Mouse (Mus musculus) liver, embryonic 14.5 days (tissue): ENCODE results near the gene Ankdd1b. TPM values are rescaled to one million over a fixed set of nuclear protein-coding genes. Genes with fewer than 3 reads are reported as not detected.

ENCODE experiments used
- ATAC-seq: fragments of 200-750 bp; cut with Nextera tagmentation; 2 replicates; pipeline ENCODE4 v1.8.0; 2017; ENCODE audit warnings: moderate number of reproducible peaks, mild to moderate bottlenecking, moderate library complexity; ENCODE audit not compliant: insufficient read depth
- DNase-seq, 3 experiments: peaks; one replicate each; pipeline ENCODE4 v3.0.0-alpha.2; 2012 to 2013; ENCODE audit warnings: low read depth in 3 of 3, low spot score in 3 of 3
- H3K27ac ChIP-seq: fragments of 300-500 bp; sonication (generic); 2 replicates; pipeline ENCODE4 v1.5.1; 2014; ENCODE audit warnings: moderate library complexity, mild to moderate bottlenecking, control low read depth, inconsistent platforms
- H3K27me3 ChIP-seq: fragments of 300-500 bp; sonication (generic); 2 replicates; pipeline ENCODE4 v1.6.1; 2014; ENCODE audit warnings: mild to moderate bottlenecking, low read length, moderate library complexity; ENCODE audit not compliant: control insufficient read depth, insufficient read depth
- H3K36me3 ChIP-seq: fragments of 300-500 bp; sonication (generic); replicated peaks from 2 replicates; pipeline ENCODE4 v1.6.1; 2014; ENCODE audit warnings: low read depth; ENCODE audit not compliant: control insufficient read depth, insufficient read depth
- H3K4me1 ChIP-seq, 2 experiments: fragments of 200-500 bp in 1 of 2; fragments of 300-500 bp in 1 of 2; sonication (generic) in 1 of 2; replicated peaks; 2 replicates each; pipeline ENCODE4 v1.6.1; 2012 to 2014; ENCODE audit warnings: antibody characterized with exemption in 1 of 2, inconsistent platforms in 1 of 2, low read length in 1 of 2; ENCODE audit not compliant: control insufficient read depth in 2 of 2, insufficient read depth in 2 of 2
- H3K4me2 ChIP-seq: fragments of 300-500 bp; sonication (generic); 2 replicates; pipeline ENCODE4 v1.6.1; 2014; ENCODE audit warnings: low read depth, mild to moderate bottlenecking, control low read depth, moderate library complexity
- H3K4me3 ChIP-seq, 2 experiments: fragments of 200-500 bp in 1 of 2; fragments of 300-500 bp in 1 of 2; sonication (generic) in 1 of 2; 2 replicates each; pipeline ENCODE4 v1.5.1; 2012 to 2014; ENCODE audit warnings: low read depth in 2 of 2, low read length in 2 of 2, mild to moderate bottlenecking in 2 of 2, control low read depth in 1 of 2, inconsistent platforms in 1 of 2, moderate library complexity in 1 of 2; ENCODE audit not compliant: insufficient read depth in 1 of 2
- H3K9ac ChIP-seq: fragments of 300-500 bp; sonication (generic); replicated peaks from 2 replicates; pipeline ENCODE4 v1.6.1; 2014; ENCODE audit warnings: mild to moderate bottlenecking, control low read depth, moderate library complexity
- H3K9me3 ChIP-seq: fragments of 300-500 bp; sonication (generic); 2 replicates; pipeline ENCODE4 v1.6.1; 2016; ENCODE audit warnings: low read length, mixed read lengths; ENCODE audit not compliant: control insufficient read depth
- CTCF ChIP-seq: IDR thresholded peaks from 2 replicates; pipeline ENCODE4 v1.5.1; 2016; ENCODE audit warnings: antibody characterized with exemption, low read depth, control low read depth
- EP300 ChIP-seq: IDR thresholded peaks from 2 replicates; pipeline ENCODE4 v1.6.1; 2016; ENCODE audit warnings: antibody characterized with exemption, low read depth
- WGBS: fragments of 180-500 bp; shearing (Covaris S2); extraction: QIAGEN DNeasy Blood & Tissue Kit; methylation state at CpG from one replicate; pipeline ENCODE4 v1.1.7; 2014; ENCODE audit not compliant: insufficient replicate concordance; 5-methylcytosine and 5-hydroxymethylcytosine counted together
- polyA plus RNA-seq, 2 experiments: library from polyadenylated mRNA; depleted of rRNA in 1 of 2; stranded (reverse) in 1 of 2; unstranded in 1 of 2; fragments of >200 nt; fragmentation: Nextera tagmentation in 1 of 2; extraction: Ambion mirVana in 1 of 2; gene quantifications; 2 replicates each; pipeline versions ENCODE4 v1.2.1 to v1.2.3; 2012 to 2014

Gene Ankdd1b
- polyA plus RNA-seq, 2 experiments, result 0.02 to 0.13 TPM

DNA sequence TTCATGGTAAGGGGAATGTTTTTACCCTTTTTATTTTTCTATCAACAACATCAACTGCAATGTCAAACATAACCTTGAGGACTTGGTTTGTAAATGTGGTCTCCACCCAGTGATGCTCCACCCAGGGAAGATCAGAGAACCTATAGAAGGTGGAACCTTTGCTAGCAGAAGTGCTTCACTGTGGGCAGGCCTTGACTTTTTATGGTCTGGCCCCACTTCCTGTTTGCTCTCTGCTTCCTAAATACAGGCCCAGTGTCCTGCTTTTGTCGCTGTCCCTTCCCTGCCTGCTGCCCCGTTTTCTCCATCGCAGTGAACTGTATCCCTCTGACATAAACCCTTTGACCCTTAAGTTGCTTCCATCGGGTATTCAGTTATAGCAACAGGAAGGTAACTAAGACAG is 93.1 kb downstream of the Ankdd1b start:
- no peak overlapping the region for H3K27ac ChIP-seq
- H3K4me3 ChIP-seq, result no peak overlapping the region
- TF ChIP-seq CTCF (no peak), EP300 (no peak)
- H3K9me3 ChIP-seq, result no peaks in the 10 kb centered on the region
- no peak for DNase-seq
- H3K36me3 ChIP-seq, result no peaks in the 10 kb centered on the region
- no peak for ATAC-seq
- H3K4me2 ChIP-seq, result no peak overlapping the region
- no peaks in the 10 kb centered on the region for H3K4me1 ChIP-seq
- WGBS, result 21% methylated on average over 4 of the region's 4 CpGs
- H3K27me3 ChIP-seq, result no peaks in the 10 kb centered on the region; the same call in 1 of the 2 replicates
- H3K9ac ChIP-seq, result no peak overlapping the region

DNA sequence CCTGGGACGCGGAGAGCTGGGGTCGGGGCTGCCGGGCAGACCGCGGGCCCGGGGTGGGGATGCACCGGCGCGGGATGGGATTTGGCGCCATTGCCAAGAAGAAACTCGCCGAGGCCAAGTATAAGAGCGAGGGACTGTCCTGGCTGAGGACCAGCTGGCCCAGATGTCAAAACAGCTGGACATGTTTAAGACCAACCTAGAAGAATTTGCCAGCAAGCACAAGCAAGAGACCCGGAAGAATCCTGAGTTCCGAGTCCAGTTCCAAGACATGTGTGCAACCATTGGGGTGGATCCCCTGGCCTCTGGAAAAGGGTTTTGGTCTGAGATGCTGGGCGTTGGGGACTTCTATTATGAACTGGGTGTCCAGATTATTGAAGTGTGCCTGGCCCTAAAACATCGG is 94.1 kb downstream of the Ankdd1b start:
- 83% methylated on average over 18 of the region's 18 CpGs for WGBS
- H3K27ac ChIP-seq, result no peak overlapping the region
- DNase-seq (no peak), ATAC-seq (no peak)
- H3K9me3 ChIP-seq, result no peaks in the 10 kb centered on the region
- no peaks in the 10 kb centered on the region for H3K4me1 ChIP-seq
- H3K4me3 ChIP-seq, result no peak overlapping the region
- no peak for TF ChIP-seq CTCF
- no peak for TF ChIP-seq EP300
- no peak overlapping the region for H3K4me2 ChIP-seq
- no peaks in the 10 kb centered on the region for H3K36me3 ChIP-seq
- no peak overlapping the region for H3K9ac ChIP-seq
- H3K27me3 ChIP-seq, result no peaks in the 10 kb centered on the region; the same call in 1 of the 2 replicates

DNA sequence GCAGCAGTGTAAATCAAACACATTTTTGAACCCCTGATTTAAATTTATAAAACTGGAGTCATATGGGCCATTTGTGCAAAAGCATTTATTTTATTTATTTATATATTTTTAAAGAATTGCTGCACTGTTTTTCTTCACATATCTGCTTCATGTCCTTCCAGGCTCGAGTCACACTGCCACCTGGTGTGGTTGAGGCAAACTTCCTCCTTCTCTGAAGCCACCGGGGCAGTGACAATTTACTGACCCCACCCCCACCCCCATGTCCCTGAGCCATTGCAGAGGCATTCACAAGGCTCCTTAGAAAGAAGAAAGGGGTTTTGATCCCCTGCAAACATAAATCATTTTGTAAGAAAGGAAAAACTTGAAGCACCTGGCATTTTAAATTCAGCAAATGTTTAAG is 95.5 kb downstream of the Ankdd1b start:
- Histone ChIP-seq H3K4me1 (no peaks in the 10 kb centered on the region), H3K9ac (no peak overlapping the region), H3K27ac (no peak overlapping the region), H3K36me3 (no peaks in the 10 kb centered on the region), H3K27me3 (no peaks in the 10 kb centered on the region; the same call in 1 of the 2 replicates), H3K4me2 (no peak overlapping the region), H3K4me3 (no peak overlapping the region), H3K9me3 (no peaks in the 10 kb centered on the region)
- TF ChIP-seq EP300 (no peak), CTCF (no peak)
- ATAC-seq (no peak), DNase-seq (no peak)
- WGBS, result 0% methylated on average over 2 of the region's 2 CpGs

Other genes with a start within 250 kb of the Ankdd1b start
- gene Poc5, start 82.9 kb downstream of the Ankdd1b start, polyA plus RNA-seq (2012; rRNA removed), result 2.2 and 4.0 TPM in 2 replicates
- 5.4 and 7.7 TPM in 2 replicates for gene Poc5, start 82.9 kb downstream of the Ankdd1b start, polyA plus RNA-seq (2014; fragmentation: Nextera tagmentation; extraction: Ambion mirVana)
- gene Gm17622, start 19.5 kb upstream of the Ankdd1b start, polyA plus RNA-seq (2012; rRNA removed), result not detected in 2 replicates
- gene Gm17622, start 19.5 kb upstream of the Ankdd1b start, polyA plus RNA-seq (2014; fragmentation: Nextera tagmentation; extraction: Ambion mirVana), result not detected in 2 replicates
- gene Polk, start 71.4 kb upstream of the Ankdd1b start, polyA plus RNA-seq (2012; rRNA removed), result 1.6 and 2.7 TPM in 2 replicates
- 3.3 and 3.5 TPM in 2 replicates for gene Polk, start 71.4 kb upstream of the Ankdd1b start, polyA plus RNA-seq (2014; fragmentation: Nextera tagmentation; extraction: Ambion mirVana)
- gene Col4a3bp, start 71.4 kb upstream of the Ankdd1b start, polyA plus RNA-seq (2012; rRNA removed), result 4.0 and 5.7 TPM in 2 replicates
- 3.3 and 4.5 TPM in 2 replicates for gene Col4a3bp, start 71.4 kb upstream of the Ankdd1b start, polyA plus RNA-seq (2014; fragmentation: Nextera tagmentation; extraction: Ambion mirVana)
- gene Hmgcr, start 199.7 kb upstream of the Ankdd1b start, polyA plus RNA-seq (2012; rRNA removed), result 26.7 and 36.8 TPM in 2 replicates
- 80.0 and 85.9 TPM in 2 replicates for gene Hmgcr, start 199.7 kb upstream of the Ankdd1b start, polyA plus RNA-seq (2014; fragmentation: Nextera tagmentation; extraction: Ambion mirVana)